Mouse (Mus musculus): ENCODE data around the gene Gm13290. TPM values are rescaled to one million over a fixed set of nuclear protein-coding genes. Genes with fewer than 3 reads are reported as not detected.
"Not testable (repeated sequence)": the region's sequence is repeated elsewhere in the genome, so short reads cannot be mapped to it uniquely, and the experiment has no call there.

Gene Gm13290
- polyA plus RNA-seq (2015; fragmentation: Nextera tagmentation; extraction: Ambion mirVana): not detected in 2 replicates

DNA sequence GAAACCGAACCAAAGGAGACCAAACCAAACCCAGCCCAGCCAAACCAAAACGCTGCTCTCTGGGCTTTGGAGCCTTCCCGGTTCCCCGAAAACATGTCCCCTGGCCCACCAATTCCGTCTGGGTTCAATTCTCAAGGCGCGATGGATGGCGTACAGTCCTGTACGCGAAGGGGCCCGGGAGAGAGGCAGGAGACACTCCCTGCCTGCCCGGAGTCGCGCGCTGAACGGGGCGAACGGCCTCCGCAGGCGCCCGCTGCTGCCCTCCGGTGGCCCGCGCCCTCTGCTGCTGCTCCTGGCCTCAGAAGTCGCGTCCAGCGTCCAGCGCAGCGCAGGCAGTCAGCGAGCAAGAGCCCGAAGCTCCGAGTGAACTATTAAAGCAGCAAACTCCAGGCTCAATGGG is at the start of gene Gm13290:
Gene Gm13290, plus strand, starts transcription at position 301 of the 400 bp plus-strand sequence.
- H3K9me3 ChIP-seq; H3K27ac ChIP-seq; H3K4me3 ChIP-seq (replicated peaks); H3K27me3 ChIP-seq; H3K9ac ChIP-seq (replicated peaks); H3K36me3 ChIP-seq; H3K4me2 ChIP-seq (replicated peaks); ATAC-seq; H3K4me1 ChIP-seq (replicated peaks): not testable (repeated sequence)
- no CpG with 5 or more reads among the region's 32 CpGs for WGBS

DNA sequence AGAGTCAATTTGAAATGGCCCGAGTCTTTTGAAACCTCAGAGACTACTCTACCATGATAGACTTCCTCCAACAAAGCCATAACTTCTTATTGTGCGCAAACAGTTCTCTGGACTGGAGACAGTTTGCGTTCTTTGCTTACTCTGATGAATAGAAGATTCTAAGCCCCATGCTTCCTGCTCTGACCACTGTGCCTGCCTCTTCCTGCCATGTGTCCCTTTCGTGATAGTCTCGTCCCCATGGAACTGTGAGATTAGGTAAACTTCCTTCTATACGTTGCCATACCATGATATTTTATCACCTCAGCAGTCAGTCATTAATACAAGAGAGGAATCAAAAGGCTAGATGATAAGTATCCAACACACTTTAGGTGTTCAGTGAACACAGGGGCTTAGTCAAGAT is 46.9 kb upstream of the Gm13290 start:
- H3K36me3 ChIP-seq: no peaks in the 10 kb centered on the region
- WGBS: 86% methylated on average over 6 of the region's 6 CpGs
- ATAC-seq: no peak
- no peak overlapping the region for H3K27ac ChIP-seq
- H3K9ac ChIP-seq (replicated peaks): no peak overlapping the region
- no peak overlapping the region for H3K4me2 ChIP-seq (replicated peaks)
- H3K9me3 ChIP-seq: no peaks in the 10 kb centered on the region
- H3K4me3 ChIP-seq (replicated peaks): no peak overlapping the region
- H3K4me1 ChIP-seq (replicated peaks): no peaks in the 10 kb centered on the region
- no peaks in the 10 kb centered on the region for H3K27me3 ChIP-seq

DNA sequence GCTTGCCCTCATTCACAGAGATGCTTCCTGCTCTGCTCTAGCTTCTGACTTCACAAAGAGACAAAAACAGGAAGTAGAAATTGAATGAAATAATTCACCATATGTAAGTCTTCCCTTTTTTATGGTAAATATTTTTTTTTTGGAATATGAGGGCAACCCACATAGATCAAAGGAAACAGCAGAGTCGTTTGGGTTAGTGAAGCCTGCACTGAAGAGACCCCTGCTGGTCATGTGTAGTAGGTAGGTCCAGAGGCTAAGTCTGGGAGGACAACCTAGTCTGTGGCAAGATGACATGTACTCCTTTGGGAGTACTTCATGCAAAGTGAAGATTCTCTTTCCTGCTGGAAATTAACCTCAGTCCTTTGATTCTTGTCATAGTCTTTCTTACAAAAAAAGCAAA is 46.3 kb upstream of the Gm13290 start:
- no peak overlapping the region for H3K4me3 ChIP-seq (replicated peaks)
- no peaks in the 10 kb centered on the region for H3K36me3 ChIP-seq
- H3K9ac ChIP-seq (replicated peaks): no peak overlapping the region
- no peak for ATAC-seq
- no peaks in the 10 kb centered on the region for H3K9me3 ChIP-seq
- H3K27me3 ChIP-seq: no peaks in the 10 kb centered on the region
- H3K4me2 ChIP-seq (replicated peaks): no peak overlapping the region
- no peaks in the 10 kb centered on the region for H3K4me1 ChIP-seq (replicated peaks)
- H3K27ac ChIP-seq: no peak overlapping the region
- WGBS: 3% methylated on average over 1 of the region's 1 CpGs

DNA sequence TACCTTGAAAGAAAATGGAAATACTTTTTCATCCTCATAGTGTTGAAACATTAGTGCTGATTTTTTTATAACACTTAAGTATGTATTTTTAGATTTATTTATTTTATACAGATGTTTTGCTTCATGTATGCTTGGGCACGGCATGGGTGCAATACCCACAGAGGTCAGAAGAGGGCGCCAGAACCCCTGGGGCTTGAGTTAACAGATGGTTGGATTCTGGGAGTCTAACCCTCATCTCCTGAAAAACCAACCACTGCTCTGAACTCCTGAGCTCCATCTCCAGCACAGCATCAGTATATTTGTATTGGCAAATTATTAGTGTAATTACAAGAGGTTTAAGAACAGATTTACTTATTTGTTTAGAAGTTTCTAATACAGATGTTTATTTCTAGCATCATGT is 35.2 kb upstream of the Gm13290 start:
- H3K27ac ChIP-seq: no peak overlapping the region
- H3K4me3 ChIP-seq (replicated peaks): no peak overlapping the region
- no peaks in the 10 kb centered on the region for H3K4me1 ChIP-seq (replicated peaks)
- no peaks in the 10 kb centered on the region for H3K27me3 ChIP-seq
- no peaks in the 10 kb centered on the region for H3K36me3 ChIP-seq
- H3K4me2 ChIP-seq (replicated peaks): no peak overlapping the region
- no peak for ATAC-seq
- no peaks in the 10 kb centered on the region for H3K9me3 ChIP-seq
- no peak overlapping the region for H3K9ac ChIP-seq (replicated peaks)
- 6% methylated on average over 2 of the region's 2 CpGs for WGBS

DNA sequence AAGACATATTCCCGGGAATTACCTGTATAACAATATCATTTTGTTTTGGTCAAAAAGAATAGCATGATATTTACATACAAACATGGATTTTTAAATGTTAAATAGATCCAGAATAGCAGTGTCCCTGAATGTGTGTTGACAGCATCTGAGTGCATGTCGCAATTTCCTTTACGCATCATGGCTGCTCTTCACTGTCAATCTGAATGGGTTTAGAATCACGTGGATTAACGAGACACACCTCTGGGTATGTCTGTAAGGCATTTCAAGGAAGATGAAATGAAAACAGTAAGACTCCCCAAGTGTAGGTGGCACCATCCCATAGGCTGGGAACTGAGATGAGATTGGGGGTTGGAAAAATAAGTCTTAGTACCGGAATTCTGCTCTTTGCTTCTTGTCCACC is 34.6 kb upstream of the Gm13290 start:
- Histone ChIP-seq H3K27ac (no peak overlapping the region), H3K4me2 (replicated peaks) (no peak overlapping the region), H3K4me3 (replicated peaks) (no peak overlapping the region), H3K9me3 (no peaks in the 10 kb centered on the region), H3K27me3 (no peaks in the 10 kb centered on the region), H3K9ac (replicated peaks) (no peak overlapping the region), H3K4me1 (replicated peaks) (no peaks in the 10 kb centered on the region), H3K36me3 (no peaks in the 10 kb centered on the region)
- ATAC-seq: no peak
- 91% methylated on average over 6 of the region's 6 CpGs for WGBS

DNA sequence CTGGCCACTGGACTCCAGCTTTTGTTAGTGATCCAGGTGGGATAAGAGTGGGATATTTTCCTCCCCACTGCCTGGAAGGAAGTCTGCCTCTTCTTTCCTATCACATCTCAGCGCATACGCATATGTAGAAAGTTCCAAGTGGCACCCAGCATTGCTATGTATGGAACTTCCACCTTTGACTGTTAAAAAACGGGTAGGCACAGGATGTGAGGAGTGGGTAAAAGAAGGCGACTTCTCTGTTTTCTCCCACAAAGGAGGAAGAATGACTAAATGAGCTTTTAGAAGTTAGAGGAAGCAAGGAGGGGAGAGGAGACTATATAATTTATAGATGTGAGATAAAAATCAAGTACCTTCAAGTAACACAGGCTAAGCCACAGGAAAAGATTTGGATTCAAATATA is 32.2 kb upstream of the Gm13290 start:
- Histone ChIP-seq H3K27me3 (no peaks in the 10 kb centered on the region), H3K4me1 (replicated peaks) (no peaks in the 10 kb centered on the region; the same call in 1 of the 2 replicates), H3K4me2 (replicated peaks) (no peak overlapping the region), H3K27ac (no peak overlapping the region), H3K9ac (replicated peaks) (no peak overlapping the region), H3K36me3 (no peaks in the 10 kb centered on the region), H3K4me3 (replicated peaks) (no peak overlapping the region), H3K9me3 (no peaks in the 10 kb centered on the region)
- 93% methylated on average over 4 of the region's 4 CpGs for whole genome bisulfite sequencing
- no peak for ATAC-seq

DNA sequence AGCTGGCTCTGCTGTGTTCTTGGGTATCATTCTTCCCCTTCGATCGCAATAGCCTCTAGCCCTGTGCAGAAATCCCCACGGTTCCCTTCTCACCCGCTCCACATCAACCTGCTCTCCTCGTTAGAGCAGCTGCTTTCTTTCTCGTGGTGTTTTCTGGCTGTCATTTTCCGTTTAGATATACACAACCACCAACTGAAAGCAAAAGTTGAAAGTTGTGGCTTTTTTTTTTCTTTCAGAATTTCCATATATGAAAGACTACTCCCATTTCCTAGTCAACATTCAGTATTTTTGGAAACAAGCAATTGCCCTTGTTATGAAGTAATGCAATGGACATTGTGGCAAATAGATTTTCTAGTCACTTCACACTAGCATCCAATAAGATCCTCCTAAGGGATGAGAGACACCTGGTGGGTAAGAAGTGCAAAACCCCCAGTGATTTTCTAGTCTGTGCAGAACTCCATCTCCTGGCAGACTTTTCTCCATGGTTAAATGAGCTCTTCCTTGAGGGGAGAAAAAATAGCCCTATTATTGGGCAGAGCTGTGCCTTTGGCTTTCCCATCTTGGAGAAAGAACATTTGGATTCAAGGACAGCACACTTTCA is 30.8 kb upstream of the Gm13290 start:
- H3K4me3 ChIP-seq (replicated peaks): no peak overlapping the region
- H3K36me3 ChIP-seq: no peaks in the 10 kb centered on the region
- H3K9ac ChIP-seq (replicated peaks): no peak overlapping the region
- 78% methylated on average over 7 of the region's 7 CpGs for WGBS
- H3K4me2 ChIP-seq (replicated peaks): no peak overlapping the region
- H3K27ac ChIP-seq: no peak overlapping the region
- H3K9me3 ChIP-seq: no peaks in the 10 kb centered on the region
- no peaks in the 10 kb centered on the region for H3K27me3 ChIP-seq
- ATAC-seq: no peak
- H3K4me1 ChIP-seq (replicated peaks): no peaks in the 10 kb centered on the region; the same call in 1 of the 2 replicates

DNA sequence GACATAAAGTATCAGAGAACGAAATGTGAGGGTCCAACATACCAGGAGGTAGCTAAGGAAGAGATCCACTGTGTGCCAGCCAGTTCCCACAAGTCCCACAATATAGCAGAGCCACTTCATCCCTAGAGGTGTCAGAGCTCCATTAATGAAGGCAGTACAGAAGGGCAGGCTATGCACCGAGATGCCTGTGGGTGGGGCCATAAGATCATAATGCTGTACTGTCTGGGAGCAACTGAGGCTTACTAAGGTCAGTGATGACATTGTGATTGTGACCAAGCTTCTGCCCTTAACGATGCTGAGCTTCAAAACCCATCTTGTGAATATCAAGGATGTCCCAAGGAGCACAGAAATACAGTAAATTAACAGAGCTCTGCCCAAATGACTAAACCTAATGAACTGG is 29.4 kb upstream of the Gm13290 start:
- no peak overlapping the region for H3K4me3 ChIP-seq (replicated peaks)
- H3K4me1 ChIP-seq (replicated peaks): no peaks in the 10 kb centered on the region; the same call in 1 of the 2 replicates
- H3K27me3 ChIP-seq: no peaks in the 10 kb centered on the region
- whole genome bisulfite sequencing: 73% methylated on average over 3 of the region's 3 CpGs
- no peak overlapping the region for H3K9ac ChIP-seq (replicated peaks)
- ATAC-seq: no peak
- no peak overlapping the region for H3K4me2 ChIP-seq (replicated peaks)
- H3K9me3 ChIP-seq: no peaks in the 10 kb centered on the region
- no peaks in the 10 kb centered on the region for H3K36me3 ChIP-seq
- H3K27ac ChIP-seq: no peak overlapping the region

DNA sequence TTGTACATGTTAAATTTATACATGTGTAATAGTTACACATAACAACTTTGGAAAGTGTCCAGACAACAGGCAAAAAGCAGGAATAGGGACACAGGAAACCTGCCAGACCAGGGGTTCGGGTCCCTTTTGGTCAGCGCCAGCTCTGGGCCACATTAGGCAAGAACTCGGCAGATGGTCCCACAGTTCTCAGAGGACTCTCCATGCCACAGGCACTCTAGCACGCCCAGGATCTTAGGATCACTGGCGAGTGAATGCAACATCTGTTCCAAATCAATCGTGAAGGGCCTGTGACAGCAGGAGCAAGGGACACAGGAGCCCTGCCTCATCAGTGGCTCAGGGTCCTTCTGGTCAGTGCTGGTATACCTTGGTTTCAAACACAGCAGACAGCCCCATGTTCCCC is 23.7 kb upstream of the Gm13290 start:
- Histone ChIP-seq H3K27ac (no peak overlapping the region), H3K4me2 (replicated peaks) (no peak overlapping the region), H3K4me3 (replicated peaks) (no peak overlapping the region), H3K9ac (replicated peaks) (no peak overlapping the region), H3K9me3 (no peaks in the 10 kb centered on the region), H3K4me1 (replicated peaks) (no peaks in the 10 kb centered on the region; the same call in 1 of the 2 replicates), H3K27me3 (no peaks in the 10 kb centered on the region), H3K36me3 (no peaks in the 10 kb centered on the region)
- WGBS: 70% methylated on average over 6 of the region's 6 CpGs
- ATAC-seq: no peak

DNA sequence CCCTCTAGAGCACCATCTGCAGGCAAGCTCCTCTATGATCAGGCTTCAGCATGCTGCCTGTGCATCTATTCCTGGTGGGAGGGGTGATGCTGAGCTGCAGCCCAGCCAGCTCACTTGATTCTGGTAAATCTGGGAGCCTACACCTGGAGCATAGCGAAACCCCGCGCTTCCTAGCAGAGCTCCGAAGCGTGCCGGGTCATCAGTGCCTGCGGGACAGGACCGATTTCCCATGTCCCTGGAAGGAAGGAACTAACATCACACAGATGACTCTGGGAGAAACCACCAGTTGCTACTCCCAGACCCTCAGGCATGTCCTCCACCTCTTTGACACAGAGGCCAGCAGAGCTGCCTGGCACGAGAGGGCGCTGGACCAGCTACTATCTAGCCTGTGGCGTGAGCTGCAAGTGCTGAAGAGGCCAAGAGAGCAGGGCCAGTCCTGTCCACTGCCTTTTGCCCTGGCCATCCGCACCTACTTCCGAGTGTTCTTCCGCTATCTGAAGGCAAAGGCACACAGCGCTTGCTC is 18.8 kb upstream of the Gm13290 start, which contains the start of gene Gm13271:
Gene Gm13271, plus strand, starts transcription at position 51 of the 523 bp plus-strand sequence.
- ATAC-seq; H3K4me1 ChIP-seq (replicated peaks); H3K36me3 ChIP-seq; H3K9ac ChIP-seq (replicated peaks); H3K27me3 ChIP-seq; H3K27ac ChIP-seq; H3K4me3 ChIP-seq (replicated peaks); H3K4me2 ChIP-seq (replicated peaks); H3K9me3 ChIP-seq: not testable (repeated sequence)
- WGBS: 76% methylated on average over 15 of the region's 15 CpGs

DNA sequence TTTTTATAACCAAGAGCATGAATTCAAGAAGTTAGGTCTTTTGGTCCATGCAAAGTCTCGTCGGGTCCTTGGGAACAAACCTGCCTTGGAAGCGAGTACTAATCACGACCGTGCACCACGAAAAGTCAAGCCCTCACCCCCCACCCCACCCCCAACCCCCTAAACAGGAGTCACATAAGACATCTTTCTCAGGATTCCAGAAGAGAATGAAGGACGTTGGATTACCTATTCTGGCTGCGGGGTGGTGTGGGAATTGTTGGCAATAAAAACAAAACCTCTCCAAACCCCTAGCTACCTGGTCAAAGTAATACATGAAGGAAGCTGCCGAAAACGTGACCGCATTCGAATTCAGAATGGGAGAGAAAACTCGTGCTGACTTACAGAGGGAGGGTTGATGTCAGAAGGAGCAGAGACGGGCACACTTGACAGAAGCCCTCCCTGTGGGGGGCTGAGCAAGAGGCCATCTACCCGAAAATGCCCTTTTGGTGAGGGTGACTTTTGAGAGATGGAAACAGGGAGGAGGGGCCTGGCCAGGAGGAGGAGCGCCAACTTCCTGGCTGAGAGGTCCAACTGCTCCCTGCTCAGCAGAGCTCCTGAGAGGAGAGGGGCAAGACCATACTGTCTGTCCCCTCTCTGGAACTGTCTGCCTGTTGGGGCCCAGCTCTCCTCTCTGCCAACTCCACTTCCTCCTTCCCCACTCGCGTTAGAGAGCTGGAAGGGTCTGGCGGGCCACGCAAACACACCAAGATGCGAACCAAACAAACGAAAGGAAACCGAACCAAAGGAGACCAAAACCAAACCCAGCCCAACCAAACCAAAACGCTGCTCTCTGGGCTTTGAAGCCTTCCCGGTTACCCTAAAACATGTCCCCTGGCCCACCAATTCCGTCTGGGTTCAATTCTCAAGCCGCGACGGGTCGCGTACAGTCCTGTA is 16.8 kb upstream of the Gm13290 start:
- WGBS: 11% methylated on average over 29 of the region's 31 CpGs
- H3K27me3 ChIP-seq; H3K4me1 ChIP-seq (replicated peaks); H3K9me3 ChIP-seq; ATAC-seq; H3K36me3 ChIP-seq: not testable (repeated sequence)
- H3K4me3 ChIP-seq (replicated peaks): peak overlapping the region; percentile 40
- H3K9ac ChIP-seq (replicated peaks): peak overlapping the region; percentile 53
- H3K27ac ChIP-seq: peak overlapping the region; percentile 67
- H3K4me2 ChIP-seq (replicated peaks): peak overlapping the region; percentile 63

DNA sequence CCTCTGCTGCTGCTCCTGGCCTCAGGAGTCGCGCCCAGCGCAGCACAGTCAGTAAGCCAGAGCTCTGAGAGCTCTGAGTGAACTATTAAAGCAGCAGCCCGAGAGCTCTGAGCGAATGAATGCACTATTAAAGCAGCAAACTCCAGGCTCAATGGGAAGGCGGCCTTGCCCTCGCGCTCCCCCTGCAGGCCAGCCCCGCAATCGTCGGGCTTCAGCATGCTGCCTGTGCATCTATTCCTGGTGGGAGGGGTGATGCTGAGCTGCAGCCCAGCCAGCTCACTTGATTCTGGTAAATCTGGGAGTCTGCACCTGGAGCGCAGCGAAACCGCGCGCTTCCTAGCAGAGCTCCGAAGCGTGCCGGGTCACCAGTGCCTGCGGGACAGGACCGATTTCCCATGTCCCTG is 16.0 kb upstream of the Gm13290 start:
- Histone ChIP-seq H3K4me3 (replicated peaks) (peak overlapping the region; percentile 40), H3K9ac (replicated peaks) (peak overlapping the region; percentile 53), H3K27ac (peak overlapping the region; percentile 67), H3K4me2 (replicated peaks) (peak overlapping the region; percentile 63)
- WGBS: under 1% methylated on average over 21 of the region's 21 CpGs
- not testable (repeated sequence) for H3K27me3 ChIP-seq; H3K9me3 ChIP-seq; H3K36me3 ChIP-seq; H3K4me1 ChIP-seq (replicated peaks)
- ATAC-seq: peak; percentile 100

All from midbrain, embryonic 13.5 days (tissue).